Comparison of ENCODE assay signal across 20 mouse cellular contexts in the genomic region with DNA sequence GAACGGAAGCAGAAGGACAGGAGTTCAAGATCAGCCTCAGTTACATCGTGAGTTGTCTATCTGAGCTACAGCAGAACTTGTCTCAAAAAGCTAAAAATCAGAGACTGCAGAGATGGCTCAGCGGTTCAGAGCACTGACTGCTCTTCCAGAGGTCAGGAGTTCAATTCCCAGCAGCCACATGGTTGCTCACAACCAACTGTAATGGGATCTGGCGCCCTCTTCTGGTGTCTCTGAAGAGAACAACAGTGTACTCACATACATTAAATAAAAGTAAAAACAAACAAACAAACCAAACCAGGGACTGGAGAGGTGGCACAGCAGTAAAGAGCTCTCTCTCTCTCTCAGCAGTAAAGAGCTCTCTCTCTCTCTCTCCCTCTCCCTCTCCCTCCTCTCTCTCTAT. TPM values are rescaled to one million over a fixed set of nuclear protein-coding genes. Genes with fewer than 3 reads are reported as not detected.
A peak's percentile ranks its signal among the peaks of the same experiment; 100 is the strongest.
DNase-seq lines count a peak whose midpoint lies in the region; ATAC-seq and TF ChIP-seq lines count a peak whose summit lies in the region.
"Had no signal": no experiment of that assay in that cellular context is flagged by ENCODE, and none has a peak within 500 bp of the region (broad histone marks: within the 10 kb centered on the region; RNA-seq: fewer than 3 reads in every experiment).

No protein-coding gene starts in this region.

- H3K27ac ChIP-seq in kidney, adult 2 months (ENCODE audit: insufficient read depth, low read depth, low read length), result no peak overlapping the region
- H3K27ac ChIP-seq in kidney, embryonic 15.5 days, result no peak overlapping the region
- no peak overlapping the region for H3K27ac ChIP-seq in ES-Bruce4 (ENCODE audit: insufficient read depth, low read length)
- peak overlapping the region; percentile 62 for H3K27ac ChIP-seq in liver, embryonic 11.5 days (ENCODE audit: low read depth, low read length)
- H3K27ac ChIP-seq: embryonic facial prominence, embryonic 10.5 days; heart, embryonic 13.5 days; hindbrain, embryonic 14.5 days; midbrain, embryonic 13.5 days; neural tube, embryonic 13.5 days had no signal

- no peak for TF ChIP-seq POLR2A in kidney, adult 2 months (IDR thresholded peaks at IDR 0.05; ENCODE audit: low read depth, low read length)
- TF ChIP-seq POLR2A in ES-Bruce4 (IDR thresholded peaks at IDR 0.05; ENCODE audit: insufficient read depth, low read length), result no peak

- no peak for TF ChIP-seq EP300 in ES-Bruce4 (IDR thresholded peaks at IDR 0.05; ENCODE audit: insufficient read depth, low read depth, low read length)

- no peaks in the 10 kb centered on the region for H3K4me1 ChIP-seq in kidney, adult 2 months (ENCODE audit: control insufficient read depth, insufficient read depth, low read length)
- no peaks in the 10 kb centered on the region for H3K4me1 ChIP-seq in kidney, embryonic 15.5 days
- H3K4me1 ChIP-seq in ES-Bruce4 (ENCODE audit: control insufficient read depth, insufficient read depth, low read length), result no peaks in the 10 kb centered on the region
- peaks cover 23% of the 10 kb centered on the region for H3K4me1 ChIP-seq in liver, embryonic 11.5 days (replicated peaks; ENCODE audit: control insufficient read depth, insufficient read depth, low read length)
- H3K4me1 ChIP-seq: embryonic facial prominence, embryonic 10.5 days; midbrain, embryonic 13.5 days; neural tube, embryonic 13.5 days had no signal

- H3K9me3 ChIP-seq in kidney, embryonic 15.5 days (replicated peaks), result no peaks in the 10 kb centered on the region
- no peaks in the 10 kb centered on the region for H3K9me3 ChIP-seq in ES-Bruce4 (replicated peaks; ENCODE audit: control insufficient read depth, insufficient read depth, low read length, poor library complexity, severe bottlenecking)
- H3K9me3 ChIP-seq in liver, embryonic 11.5 days (ENCODE audit: control insufficient read depth, low read length), result no peaks in the 10 kb centered on the region
- H3K9me3 ChIP-seq: embryonic facial prominence, embryonic 10.5 days; heart, embryonic 13.5 days; midbrain, embryonic 13.5 days; neural tube, embryonic 13.5 days had no signal

- WGBS in kidney, adult 2 months, result 80% methylated on average over 4 of the region's 4 CpGs
- WGBS in kidney, embryonic 15.5 days, result 70% methylated on average over 4 of the region's 4 CpGs
- 70% methylated on average over 4 of the region's 4 CpGs for WGBS in liver, embryonic 11.5 days

- H3K9ac ChIP-seq in kidney, embryonic 15.5 days, result no peak overlapping the region
- no peak overlapping the region for H3K9ac ChIP-seq in ES-Bruce4 (ENCODE audit: low read depth, poor library complexity, severe bottlenecking)
- no peak overlapping the region for H3K9ac ChIP-seq in liver, embryonic 11.5 days (ENCODE audit: low read depth, low read length)
- H3K9ac ChIP-seq: heart, embryonic 13.5 days; hindbrain, embryonic 14.5 days; midbrain, embryonic 13.5 days; neural tube, embryonic 13.5 days had no signal

- no peak for DNase-seq in kidney, adult 2 months
- peak; percentile 22 for DNase-seq in 416B (ENCODE audit: low read depth)
- DNase-seq in liver, embryonic 11.5 days (ENCODE audit: low spot score), result no peak
- DNase-seq in adrenal gland, adult 8-10 months, result no peak
- DNase-seq in left cerebral cortex, postnatal 10 days (ENCODE audit: extremely low spot score in 1 of 2, low spot score in 2 of 2), result no peak
- DNase-seq: adrenal gland, postnatal 25 days; cerebellum, adult 9-10 months; kidney, postnatal 14 days; lung, adult 18-20 months; right cerebral cortex, adult 18-20 months had no signal

- 0 out of 2 replicates have a peak, but pooled peaks have one; percentile 8 for TF ChIP-seq CTCF in kidney, adult 2 months (conservative IDR thresholded peaks at IDR 0.05; ENCODE audit: insufficient read depth, insufficient read length, low read depth, low read length)
- peak; percentile 23 for TF ChIP-seq CTCF in ES-Bruce4 (IDR thresholded peaks at IDR 0.05; ENCODE audit: low read depth, low read length)

- no peak for ATAC-seq in kidney, embryonic 15.5 days (replicated peaks; ENCODE audit: low FRiP score)
- no peak for ATAC-seq in liver, embryonic 11.5 days (replicated peaks; ENCODE audit: low FRiP score)
- no peak for ATAC-seq in megakaryocyte, adult 5-6 weeks (ENCODE audit: poor library complexity, severe bottlenecking)
- ATAC-seq: midbrain, embryonic 13.5 days had no signal

- H3K4me3 ChIP-seq in kidney, adult 2 months (ENCODE audit: insufficient read depth, low read depth, low read length), result no peak overlapping the region
- no peak overlapping the region for H3K4me3 ChIP-seq in kidney, embryonic 15.5 days (replicated peaks)
- H3K4me3 ChIP-seq in ES-Bruce4 (ENCODE audit: low read depth, low read length), result no peak overlapping the region
- H3K4me3 ChIP-seq in liver, embryonic 11.5 days (ENCODE audit: low read depth, low read length), result no peak overlapping the region
- H3K4me3 ChIP-seq: embryonic facial prominence, embryonic 10.5 days; heart, embryonic 13.5 days; midbrain, embryonic 13.5 days; neural tube, embryonic 13.5 days had no signal

- intact Hi-C loops in left cerebral cortex, postnatal 10 days (cut with DNase I), result no loop called here

- 0 out of 2 replicates have a peak, but pooled peaks cover 2% of the 10 kb centered on the region for H3K36me3 ChIP-seq in kidney, adult 2 months (ENCODE audit: control insufficient read depth, insufficient read depth, low read length)
- peaks cover 22% of the 10 kb centered on the region for H3K36me3 ChIP-seq in kidney, embryonic 15.5 days
- H3K36me3 ChIP-seq in ES-Bruce4 (ENCODE audit: control insufficient read depth, insufficient read depth, low read length, poor library complexity, severe bottlenecking), result no peaks in the 10 kb centered on the region
- peaks cover 12% of the 10 kb centered on the region; the same call in 1 of the 2 replicates for H3K36me3 ChIP-seq in liver, embryonic 11.5 days (ENCODE audit: control insufficient read depth, insufficient read depth, low read length)

- no peaks in the 10 kb centered on the region for H3K27me3 ChIP-seq in kidney, adult 2 months (replicated peaks; ENCODE audit: control insufficient read depth, insufficient read depth, low read length)
- no peaks in the 10 kb centered on the region for H3K27me3 ChIP-seq in kidney, embryonic 15.5 days
- no peaks in the 10 kb centered on the region for H3K27me3 ChIP-seq in ES-Bruce4 (ENCODE audit: control insufficient read depth, insufficient read depth, low read length, poor library complexity, severe bottlenecking)
- H3K27me3 ChIP-seq in liver, embryonic 11.5 days (replicated peaks; ENCODE audit: control insufficient read depth, insufficient read depth, low read length), result no peaks in the 10 kb centered on the region
- H3K27me3 ChIP-seq: heart, embryonic 13.5 days; midbrain, embryonic 13.5 days; neural tube, embryonic 13.5 days had no signal

- H3K4me2 ChIP-seq in kidney, embryonic 15.5 days, result no peak overlapping the region
- 0 out of 2 replicates have a peak overlapping the region, but pooled peaks have one; percentile 18 for H3K4me2 ChIP-seq in liver, embryonic 11.5 days
- H3K4me2 ChIP-seq: heart, embryonic 13.5 days; hindbrain, embryonic 14.5 days; midbrain, embryonic 13.5 days; neural tube, embryonic 13.5 days had no signal

RNA-seq across cellular contexts. Expression of gene Sh3bp5l, which starts 20.1 kb away (rescaled TPM):
- polyA plus RNA-seq in kidney, adult 2 months (2012; rRNA removed), result 29.7 and 32.8 TPM in 2 replicates
- 34.2 and 37.0 TPM in 2 replicates for polyA plus RNA-seq in kidney, embryonic 15.5 days (2015; fragmentation: Nextera tagmentation; extraction: Ambion mirVana)
- 33.6 and 41.4 TPM in 2 replicates for polyA plus RNA-seq in ES-Bruce4 (2011; ENCODE audit: insufficient read depth, insufficient read length, low read depth, missing spikeins)
- polyA plus RNA-seq in liver, embryonic 11.5 days (2014; fragmentation: Nextera tagmentation; extraction: Ambion mirVana), result 20.5 and 25.3 TPM in 2 replicates
- 3.8 and 4.1 TPM in 2 replicates for total RNA-seq in megakaryocyte, adult 5-6 weeks (2015)
- 13.6 and 20.5 TPM in 2 replicates for total RNA-seq in megakaryocyte, adult 5-6 weeks (2017)
- 10 to 100 TPM; 53.5 to 58.2 (median 55.9) TPM for total RNA-seq in adrenal gland, adult 8-10 months (2022)
- total RNA-seq in left cerebral cortex, postnatal 10 days (2021), result 10 to 100 TPM; 55.5 to 60.8 TPM

RNA-seq across cellular contexts. Expression of gene Zfp672, which starts 20.5 kb away (rescaled TPM):
- polyA plus RNA-seq in kidney, adult 2 months (2012; rRNA removed), result 30.8 and 38.3 TPM in 2 replicates
- polyA plus RNA-seq in kidney, embryonic 15.5 days (2015; fragmentation: Nextera tagmentation; extraction: Ambion mirVana), result 36.2 and 40.4 TPM in 2 replicates
- 8.3 and 9.0 TPM in 2 replicates for polyA plus RNA-seq in ES-Bruce4 (2011; ENCODE audit: insufficient read depth, insufficient read length, low read depth, missing spikeins)
- 50.6 and 50.7 TPM in 2 replicates for polyA plus RNA-seq in liver, embryonic 11.5 days (2014; fragmentation: Nextera tagmentation; extraction: Ambion mirVana)
- total RNA-seq in megakaryocyte, adult 5-6 weeks (2015), result 26.9 and 28.8 TPM in 2 replicates
- total RNA-seq in megakaryocyte, adult 5-6 weeks (2017), result 14.7 and 19.2 TPM in 2 replicates
- 10 to 100 TPM; 44.3 to 65.6 (median 54.7) TPM for total RNA-seq in adrenal gland, adult 8-10 months (2022)
- 10 to 100 TPM; 47.7 to 50.4 TPM for total RNA-seq in left cerebral cortex, postnatal 10 days (2021)

RNA-seq across cellular contexts. Expression of gene Lypd8, which starts 28.2 kb away (rescaled TPM):
- polyA plus RNA-seq in kidney, adult 2 months (2012; rRNA removed), result 0.22 and 0.31 TPM in 2 replicates
- 0.23 and 4.5 TPM in 2 replicates for polyA plus RNA-seq in kidney, embryonic 15.5 days (2015; fragmentation: Nextera tagmentation; extraction: Ambion mirVana)
- not detected in 2 replicates for polyA plus RNA-seq in ES-Bruce4 (2011; ENCODE audit: insufficient read depth, insufficient read length, low read depth, missing spikeins)
- 0.14 and 0.27 TPM in 2 replicates for polyA plus RNA-seq in liver, embryonic 11.5 days (2014; fragmentation: Nextera tagmentation; extraction: Ambion mirVana)
- not detected in 2 replicates for total RNA-seq in megakaryocyte, adult 5-6 weeks (2015)
- not detected in 2 replicates for total RNA-seq in megakaryocyte, adult 5-6 weeks (2017)
- total RNA-seq in adrenal gland, adult 8-10 months (2022), result not detected
- not detected for total RNA-seq in left cerebral cortex, postnatal 10 days (2021)
- total RNA-seq: adrenal gland, postnatal 25 days; gastrocnemius, adult 18-20 months; left cerebral cortex, adult 18-20 months had no signal
- polyA plus RNA-seq: embryonic facial prominence, embryonic 10.5 days; heart, embryonic 13.5 days; hindbrain, embryonic 14.5 days; midbrain, embryonic 13.5 days; neural tube, embryonic 13.5 days had no signal

RNA-seq across cellular contexts. Expression of gene Zfp692, which starts 43.8 kb away (rescaled TPM):
- 14.8 and 20.8 TPM in 2 replicates for polyA plus RNA-seq in kidney, adult 2 months (2012; rRNA removed)
- polyA plus RNA-seq in kidney, embryonic 15.5 days (2015; fragmentation: Nextera tagmentation; extraction: Ambion mirVana), result 29.1 and 30.5 TPM in 2 replicates
- 19.3 and 21.1 TPM in 2 replicates for polyA plus RNA-seq in ES-Bruce4 (2011; ENCODE audit: insufficient read depth, insufficient read length, low read depth, missing spikeins)
- 18.3 and 19.2 TPM in 2 replicates for polyA plus RNA-seq in liver, embryonic 11.5 days (2014; fragmentation: Nextera tagmentation; extraction: Ambion mirVana)
- total RNA-seq in megakaryocyte, adult 5-6 weeks (2015), result 5.6 and 9.7 TPM in 2 replicates
- 8.6 and 9.2 TPM in 2 replicates for total RNA-seq in megakaryocyte, adult 5-6 weeks (2017)
- total RNA-seq in adrenal gland, adult 8-10 months (2022), result 10 to 100 TPM in 3 of 4 experiments, 1 to 10 TPM in 1; 9.6 to 26.7 (median 17.0) TPM
- total RNA-seq in left cerebral cortex, postnatal 10 days (2021), result 10 to 100 TPM; 19.2 to 21.4 TPM
